Mouse (Mus musculus) embryonic facial prominence, embryonic 11.5 days (tissue): ENCODE measurements around the gene Gm3633. TPM values are rescaled to one million over a fixed set of nuclear protein-coding genes. Genes with fewer than 3 reads are reported as not detected.
"Not testable (repeated sequence)": the region's sequence is repeated elsewhere in the genome, so short reads cannot be mapped to it uniquely, and the experiment has no call there.

Experiments used
- ATAC-seq: fragments of 200-750 bp; cut with Nextera tagmentation; replicated peaks from 2 replicates; pipeline ENCODE4 v1.8.0; 2017; ENCODE audit warnings: low read depth; ENCODE audit not compliant: insufficient number of reproducible peaks, low FRiP score, low TSS enrichment
- DNase-seq: peaks from one replicate; pipeline ENCODE4 v3.0.0-alpha.2; 2015; ENCODE audit warnings: low spot score
- H3K27ac ChIP-seq: fragments of 300-500 bp; sonication (generic); replicated peaks from 2 replicates; pipeline ENCODE4 v1.5.1; 2014; ENCODE audit warnings: mild to moderate bottlenecking, low read depth, low read length, control low read depth
- H3K27me3 ChIP-seq: fragments of 300-500 bp; sonication (generic); 2 replicates; pipeline ENCODE4 v1.6.1; 2014; ENCODE audit warnings: mild to moderate bottlenecking, low read length, moderate library complexity, mixed read lengths; ENCODE audit not compliant: control insufficient read depth, insufficient read depth
- H3K36me3 ChIP-seq: fragments of 300-500 bp; sonication (generic); replicated peaks from 2 replicates; pipeline ENCODE4 v1.6.1; 2014; ENCODE audit warnings: low read depth, mild to moderate bottlenecking, low read length, moderate library complexity, mixed read lengths; ENCODE audit not compliant: control insufficient read depth, insufficient read depth
- H3K4me1 ChIP-seq: fragments of 300-500 bp; sonication (generic); 2 replicates; pipeline ENCODE4 v1.6.1; 2014; ENCODE audit warnings: low read length, mixed read lengths; ENCODE audit not compliant: control insufficient read depth, insufficient read depth
- H3K4me2 ChIP-seq: fragments of 300-500 bp; sonication (generic); 2 replicates; pipeline ENCODE4 v1.6.1; 2014; ENCODE audit warnings: low read depth, mild to moderate bottlenecking, control low read depth, low read length, moderate library complexity
- H3K4me3 ChIP-seq: fragments of 300-500 bp; sonication (generic); 2 replicates; pipeline ENCODE4 v1.5.1; 2014; ENCODE audit warnings: low read depth, low read length, control low read depth
- H3K9ac ChIP-seq: fragments of 300-500 bp; sonication (generic); replicated peaks from 2 replicates; pipeline ENCODE4 v1.6.1; 2014; ENCODE audit warnings: mild to moderate bottlenecking, control low read depth, low read length
- H3K9me3 ChIP-seq: fragments of 300-500 bp; sonication (generic); replicated peaks from 2 replicates; pipeline ENCODE4 v1.6.1; 2016; ENCODE audit warnings: mild to moderate bottlenecking, low read length, inconsistent platforms, mixed read lengths; ENCODE audit not compliant: control insufficient read depth
- WGBS: fragments of 180-500 bp; shearing (Covaris S2); extraction: QIAGEN DNeasy Blood & Tissue Kit; methylation state at CpG from one replicate; pipeline ENCODE4 v1.1.7; 2014; 5-methylcytosine and 5-hydroxymethylcytosine counted together
- microRNA-seq: library from miRNA; unstranded; fragments of <30 nt; microRNA quantifications from one replicate; pipeline ENCODE4, GENCODE M21; 2016; ENCODE audit warnings: borderline number of aligned reads
- polyA plus RNA-seq: library from polyadenylated mRNA; unstranded; fragments of >200 nt; fragmentation: Nextera tagmentation; extraction: Ambion mirVana; gene quantifications from 2 replicates; pipeline ENCODE4 v1.2.1, GENCODE M21; 2014

The Gm3633 gene
- polyA plus RNA-seq: not detected in 2 replicates

GRCm38 (mm10) chr14:42641817-42642216 lies at the start of gene Gm3633:
Gene Gm3633 (minus strand): TSS chr14:42641917.
- H3K27ac ChIP-seq, H3K4me2 ChIP-seq: not testable (repeated sequence)
- no CpG with 5 or more reads among the region's 2 CpGs for WGBS

GRCm38 (mm10) chr14:42655638-42656037 lies 13.9 kb upstream of the Gm3633 start, which contains the start of gene Gm10378:
Gene Gm10378 (plus strand): TSS chr14:42655938.
- not testable (repeated sequence) for H3K27me3 ChIP-seq, DNase-seq, H3K9ac ChIP-seq, H3K27ac ChIP-seq, ATAC-seq, H3K4me3 ChIP-seq, H3K36me3 ChIP-seq, H3K9me3 ChIP-seq, H3K4me2 ChIP-seq, H3K4me1 ChIP-seq
- no CpG with 5 or more reads among the region's 1 CpGs for WGBS

More at GRCm38 (mm10) chr14:42641817-42642216, at the start of gene Gm3633:
- not testable (repeated sequence) for ATAC-seq, DNase-seq, H3K9ac ChIP-seq, H3K36me3 ChIP-seq, H3K4me1 ChIP-seq, H3K9me3 ChIP-seq, H3K27me3 ChIP-seq, H3K4me3 ChIP-seq

- H3K36me3 ChIP-seq, H3K4me3 ChIP-seq, H3K9me3 ChIP-seq, DNase-seq, H3K9ac ChIP-seq, H3K4me1 ChIP-seq, H3K27me3 ChIP-seq, H3K4me2 ChIP-seq, H3K27ac ChIP-seq, ATAC-seq: not testable (repeated sequence)
- WGBS: no CpG with 5 or more reads among the region's 3 CpGs
Observed at GRCm38 (mm10) chr14:42599782-42600181, 41.9 kb downstream of the Gm3633 start, which contains the start of gene Gm17124. Gene Gm17124 (minus strand): TSS chr14:42599882.

Small RNAs within 50 kb of the gene (microRNA-seq; reads per million reads assigned to microRNA genes)
- gene Gm23620 (not detected), gene Gm25228 (not detected)

Other genes with a start within 250 kb of the Gm3633 start
- not detected in 2 replicates for gene Gm8005, start 202.2 kb downstream of the Gm3633 start, polyA plus RNA-seq
- not detected in 2 replicates for gene Gm8011, start 178.0 kb downstream of the Gm3633 start, polyA plus RNA-seq
- not detected in 2 replicates for gene Gm8020, start 139.6 kb downstream of the Gm3633 start, polyA plus RNA-seq
- gene Gm8024, start 117.6 kb downstream of the Gm3633 start, polyA plus RNA-seq: not detected in 2 replicates
- gene Gm17124, start 42.0 kb downstream of the Gm3633 start, polyA plus RNA-seq: not detected in 2 replicates
- gene Gm10378, start 14.0 kb upstream of the Gm3633 start, polyA plus RNA-seq: not detected in 2 replicates
- not detected in 2 replicates for gene Gm3015, start 126.9 kb upstream of the Gm3633 start, polyA plus RNA-seq
- not detected in 2 replicates for gene Gm10377, start 156.1 kb upstream of the Gm3633 start, polyA plus RNA-seq
- not detected in 2 replicates for gene Gm21977, start 211.6 kb upstream of the Gm3633 start, polyA plus RNA-seq